Mouse (Mus musculus) adrenal gland, postnatal 4 days (tissue): ENCODE results near the gene Nap1l5. TPM values are rescaled to one million over a fixed set of nuclear protein-coding genes. Genes with fewer than 3 reads are reported as not detected.

ENCODE experiments used
- DNase-seq, 2 experiments: peaks; one replicate each; pipeline ENCODE4 v3.0.0; 2021 to 2022; ENCODE audit warnings: low spot score in 2 of 2, mixed read lengths in 2 of 2
- long read RNA-seq, 2 experiments: library from polyadenylated mRNA; stranded (forward); transcript quantifications; one replicate each; pipeline ENCODE4 v2.0.0; 2021
- total RNA-seq, 2 experiments: library from RNA; stranded (reverse); gene quantifications; 2 replicates each; pipeline ENCODE4 v1.2.3; 2021

The Nap1l5 gene
- total RNA-seq: 10 to 100 TPM; 48.1 to 50.8 TPM
- long read RNA-seq, experiment 1, transcript Nap1l5-201 (1 exons, 1,844 nt): major isoform, 42 of 44 reads
- long read RNA-seq, experiment 1, partial matches to known transcripts: 0 of 44 reads
- long read RNA-seq, experiment 1, other reads (novel, unspliced or antisense): 2 of 44 reads
- long read RNA-seq, experiment 2, transcript Nap1l5-201 (1 exons, 1,844 nt): major isoform, 82 of 87 reads
- long read RNA-seq, experiment 2, partial matches to known transcripts: 0 of 87 reads
- long read RNA-seq, experiment 2, other reads (novel, unspliced or antisense): 3 of 87 reads

- no peak for DNase-seq
Measured at GRCm38 (mm10) chr6:58906852-58907261, at the start of gene Nap1l5. Gene Nap1l5 (minus strand): TSS chr6:58907076.

- DNase-seq: no peak
Measured at GRCm38 (mm10) chr6:58951128-58951992, 44.5 kb upstream of the Nap1l5 start.

GRCm38 (mm10) chr6:58950410-58950809 is 43.5 kb upstream of the Nap1l5 start:
- no peak for DNase-seq

GRCm38 (mm10) chr6:58946840-58947239 is 40.0 kb upstream of the Nap1l5 start:
- DNase-seq: no peak

GRCm38 (mm10) chr6:58946246-58946645 is 39.4 kb upstream of the Nap1l5 start:
- DNase-seq: no peak

GRCm38 (mm10) chr6:58943958-58944357 is 37.1 kb upstream of the Nap1l5 start:
- DNase-seq: no peak

- DNase-seq: no peak
Measured at GRCm38 (mm10) chr6:58942276-58942675, 35.4 kb upstream of the Nap1l5 start.

- DNase-seq: no peak
Measured at GRCm38 (mm10) chr6:58937726-58938125, 30.9 kb upstream of the Nap1l5 start.

GRCm38 (mm10) chr6:58934144-58934543 is 27.3 kb upstream of the Nap1l5 start:
- DNase-seq: no peak

GRCm38 (mm10) chr6:58933189-58933913 is 26.5 kb upstream of the Nap1l5 start:
- DNase-seq: no peak

GRCm38 (mm10) chr6:58932515-58933188 is 25.8 kb upstream of the Nap1l5 start:
- DNase-seq: no peak

GRCm38 (mm10) chr6:58931149-58931548 is 24.3 kb upstream of the Nap1l5 start:
- DNase-seq: no peak

GRCm38 (mm10) chr6:58929911-58930431 is 23.1 kb upstream of the Nap1l5 start:
- DNase-seq: no peak

- no peak for DNase-seq
Measured at GRCm38 (mm10) chr6:58927881-58928280, 21.0 kb upstream of the Nap1l5 start.

GRCm38 (mm10) chr6:58922511-58922910 is 15.6 kb upstream of the Nap1l5 start:
- no peak for DNase-seq

- DNase-seq: no peak
Measured at GRCm38 (mm10) chr6:58921623-58922022, 14.7 kb upstream of the Nap1l5 start.

- no peak for DNase-seq
Measured at GRCm38 (mm10) chr6:58920735-58921134, 13.9 kb upstream of the Nap1l5 start.

GRCm38 (mm10) chr6:58916498-58916897 is 9.6 kb upstream of the Nap1l5 start:
- no peak for DNase-seq

GRCm38 (mm10) chr6:58913971-58914370 is 7.1 kb upstream of the Nap1l5 start:
- no peak for DNase-seq

GRCm38 (mm10) chr6:58913551-58913950 is 6.7 kb upstream of the Nap1l5 start:
- no peak for DNase-seq

GRCm38 (mm10) chr6:58912842-58913241 is 6.0 kb upstream of the Nap1l5 start:
- no peak for DNase-seq
